Mouse (Mus musculus): ENCODE data around the gene Dock11.

Gene Dock11

DNA sequence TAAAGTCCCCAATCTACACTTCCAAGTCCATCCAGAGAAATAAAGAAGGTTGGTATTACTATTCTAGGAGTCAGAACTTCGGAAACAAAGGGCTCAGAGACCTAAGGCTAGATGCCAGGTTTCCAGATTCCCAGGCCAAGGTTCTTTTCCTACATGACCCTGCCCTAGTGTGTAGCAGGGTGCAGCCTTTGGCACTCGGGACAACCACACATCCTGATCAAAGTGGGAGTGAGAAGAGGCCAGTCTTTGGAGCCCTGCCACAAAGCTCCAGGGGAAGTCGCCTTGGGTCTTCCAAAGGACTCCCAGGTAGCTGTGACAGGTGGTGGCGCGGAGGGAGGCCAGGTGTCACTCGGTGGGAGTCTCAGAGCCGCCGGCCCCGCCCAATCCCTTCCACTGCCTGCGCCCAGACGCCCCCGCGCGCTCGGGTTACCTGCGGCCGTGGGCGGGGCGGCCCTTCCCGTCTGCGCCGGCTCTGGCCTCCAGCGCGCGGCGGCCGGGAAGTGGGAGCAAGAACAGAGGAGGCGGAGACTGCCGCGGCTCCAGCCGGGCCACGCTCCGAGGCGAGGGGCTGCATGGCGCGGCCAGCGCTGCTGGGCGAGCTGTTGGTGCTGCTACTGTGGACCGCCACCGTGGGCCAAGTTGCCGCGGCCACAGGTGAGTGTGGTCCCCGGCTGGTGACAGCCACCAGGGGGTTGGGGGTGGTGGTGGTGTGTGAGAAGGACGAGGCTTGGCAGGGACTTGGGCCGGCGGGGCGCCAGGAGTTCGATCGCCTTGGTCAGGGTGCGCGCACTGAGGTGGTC, 223.2 kb downstream of the Dock11 start, which contains the start of gene Il13ra1:
Gene Il13ra1, plus strand, starts transcription at position 489 of the 800 bp plus-strand sequence.
- peak; percentile 4 to 9 for DNase-seq

DNA sequence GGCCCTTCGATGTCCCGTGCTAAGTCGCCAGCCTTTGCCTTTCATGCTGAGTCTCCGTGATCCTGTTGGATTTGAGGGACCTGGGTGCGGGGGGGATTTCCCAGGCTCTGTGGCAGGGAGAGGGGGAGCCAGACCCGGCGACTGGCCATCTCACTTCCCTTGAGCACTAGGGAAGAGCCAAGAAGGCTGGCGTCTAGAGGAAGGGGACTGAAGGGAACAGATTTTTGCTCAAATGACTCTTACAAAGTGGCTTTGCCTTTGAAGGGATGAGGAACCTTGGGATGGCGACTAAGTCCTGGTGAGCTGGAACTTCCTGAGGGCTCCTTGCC, 223.8 kb downstream of the Dock11 start:
- no peak for DNase-seq

DNA sequence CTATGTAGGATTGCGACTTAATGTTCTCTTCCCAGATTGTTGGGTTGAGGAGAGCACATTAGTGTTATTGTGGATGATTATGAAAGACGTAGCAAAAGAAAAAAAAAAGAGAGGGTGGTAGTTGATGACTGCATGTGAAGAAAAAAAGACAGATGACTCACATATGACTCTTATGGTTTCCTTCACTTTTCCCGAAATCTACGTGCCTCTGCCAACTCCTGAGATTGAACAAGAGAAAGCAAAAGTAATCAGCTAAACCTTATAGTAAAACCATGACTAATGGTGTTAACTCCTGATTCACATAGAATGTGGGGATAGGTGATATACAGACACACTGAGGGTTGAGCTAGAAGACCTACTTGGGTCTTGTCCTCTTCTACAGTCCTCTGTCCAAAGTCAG, 226.5 kb downstream of the Dock11 start:
- no peak for DNase-seq
